Mouse (Mus musculus) left cerebral cortex, postnatal 25 days (tissue): ENCODE measurements around the gene Limd1. TPM values are rescaled to one million over a fixed set of nuclear protein-coding genes. Genes with fewer than 3 reads are reported as not detected.
"Not testable (repeated sequence)": the region's sequence is repeated elsewhere in the genome, so short reads cannot be mapped to it uniquely, and the experiment has no call there.

Source experiments
- DNase-seq, 2 experiments: peaks; one replicate each; pipeline ENCODE4 v3.0.0; 2022; ENCODE audit warnings: low spot score in 2 of 2, mixed read lengths in 1 of 2
- intact Hi-C: fragments of 180-260 bp; cut with DNase I; formaldehyde crosslinking; loops from one replicate; pipeline ENCODE4 v1.15.1; 2025
- total RNA-seq, 2 experiments: library from RNA; stranded (reverse); gene quantifications; 2 replicates each; pipeline ENCODE4 v1.2.3; 2021

Gene Limd1
- total RNA-seq, result 1 to 10 TPM; 6.1 to 7.2 TPM

GRCm38 (mm10) chr9:123478586-123479195 is at the start of gene Limd1:
Gene Limd1 (plus strand): TSS chr9:123478706.
- intact Hi-C loops, result loop anchor here (2.0 kb wide), 1 partner anchor 26 kb away; no protein-coding TSS in a partner anchor
- peak in 1 of 2 experiments; percentile 41 for DNase-seq

GRCm38 (mm10) chr9:123429863-123430262 is 48.6 kb upstream of the Limd1 start:
- intact Hi-C loops, result no loop called here
- DNase-seq, result no peak

GRCm38 (mm10) chr9:123430973-123431372 is 47.5 kb upstream of the Limd1 start:
- intact Hi-C loops, result no loop called here
- peak in 1 of 2 experiments; percentile 23 for DNase-seq

GRCm38 (mm10) chr9:123438223-123438622 is 40.3 kb upstream of the Limd1 start:
- intact Hi-C loops, result loop anchor here (2.0 kb wide), 1 partner anchor 179 kb away; no protein-coding TSS in a partner anchor
- DNase-seq, result peak; percentile 46 to 83

GRCm38 (mm10) chr9:123440230-123441058 is 38.1 kb upstream of the Limd1 start:
- intact Hi-C loops, result loop anchor here (2.0 kb wide), 2 partner anchors 188 to 282 kb away; no protein-coding TSS in a partner anchor
- DNase-seq, result no peak

- DNase-seq, intact Hi-C loops: not testable (repeated sequence)
Observed at GRCm38 (mm10) chr9:123447101-123447500, 31.4 kb upstream of the Limd1 start.

GRCm38 (mm10) chr9:123448594-123448993 is 29.9 kb upstream of the Limd1 start:
- DNase-seq, result no peak
- intact Hi-C loops, result no loop called here

- intact Hi-C loops, result loop anchor here (2.0 kb wide), 2 partner anchors 55 to 75 kb away; no protein-coding TSS in a partner anchor
Observed at GRCm38 (mm10) chr9:123450174-123450573, 28.3 kb upstream of the Limd1 start.

GRCm38 (mm10) chr9:123451772-123452171 is 26.7 kb upstream of the Limd1 start:
- intact Hi-C loops, result loop anchor here (2.0 kb wide), 2 partner anchors 53 to 73 kb away; no protein-coding TSS in a partner anchor
- DNase-seq, result no peak

More at GRCm38 (mm10) chr9:123450174-123450573, 28.3 kb upstream of the Limd1 start:
- peak; percentile 40 to 49 for DNase-seq

GRCm38 (mm10) chr9:123456634-123457602 is 21.6 kb upstream of the Limd1 start:
- intact Hi-C loops, result no loop called here
- no peak for DNase-seq

- intact Hi-C loops, result no loop called here
- no peak for DNase-seq
Observed at GRCm38 (mm10) chr9:123457603-123458002, 20.9 kb upstream of the Limd1 start.

GRCm38 (mm10) chr9:123467141-123467620 is 11.3 kb upstream of the Limd1 start:
- DNase-seq, result peak; percentile 24 to 68
- intact Hi-C loops, result loop anchor here (5.0 kb wide), 1 partner anchor 35 kb away; no protein-coding TSS in a partner anchor

- intact Hi-C loops, result loop anchor here (5.0 kb wide), 1 partner anchor 34 kb away; no protein-coding TSS in a partner anchor
- DNase-seq, result no peak
Observed at GRCm38 (mm10) chr9:123468406-123469085, 10.0 kb upstream of the Limd1 start.

GRCm38 (mm10) chr9:123469087-123469486 is 9.4 kb upstream of the Limd1 start:
- intact Hi-C loops, result loop anchor here (5.0 kb wide), 1 partner anchor 33 kb away; no protein-coding TSS in a partner anchor
- no peak for DNase-seq

GRCm38 (mm10) chr9:123473377-123473776 is 5.1 kb upstream of the Limd1 start:
- no peak for DNase-seq
- intact Hi-C loops, result no loop called here

- intact Hi-C loops, result no loop called here
- no peak for DNase-seq
Observed at GRCm38 (mm10) chr9:123475569-123475968, 2.9 kb upstream of the Limd1 start.

- intact Hi-C loops, result loop anchor here (2.0 kb wide), 1 partner anchor 27 kb away; no protein-coding TSS in a partner anchor
- no peak for DNase-seq
Observed at GRCm38 (mm10) chr9:123478031-123478585, 398 bp upstream of the Limd1 start.

- no peak for DNase-seq
- intact Hi-C loops, result loop anchor here (2.0 kb wide), 1 partner anchor 26 kb away; no protein-coding TSS in a partner anchor
Observed at GRCm38 (mm10) chr9:123479196-123479669, 727 bp downstream of the Limd1 start.
